Mouse (Mus musculus) olfactory bulb, adult 2 months (tissue): Measurements from ENCODE around the gene Map2k2. TPM values are rescaled to one million over a fixed set of nuclear protein-coding genes. Genes with fewer than 3 reads are reported as not detected.
"Not testable (repeated sequence)": the region's sequence is repeated elsewhere in the genome, so short reads cannot be mapped to it uniquely, and the experiment has no call there.

Experiments
- H3K27ac ChIP-seq: fragments of 200-500 bp; 2 replicates; pipeline ENCODE4 v1.5.1; 2012; ENCODE audit warnings: low read depth, low read length; ENCODE audit not compliant: insufficient read depth
- H3K4me1 ChIP-seq: fragments of 200-500 bp; 2 replicates; pipeline ENCODE4 v1.6.1; 2012; ENCODE audit warnings: low read length; ENCODE audit not compliant: control insufficient read depth, insufficient read depth
- H3K4me3 ChIP-seq: fragments of 200-500 bp; 2 replicates; pipeline ENCODE4 v1.5.1; 2012; ENCODE audit warnings: mild to moderate bottlenecking, low read depth, low read length, moderate library complexity; ENCODE audit not compliant: insufficient read depth
- CTCF ChIP-seq: fragments of 200-500 bp; IDR thresholded peaks from 2 replicates; pipeline ENCODE4 v1.5.1; 2012; ENCODE audit warnings: low read depth, mild to moderate bottlenecking, low read length, moderate library complexity; ENCODE audit not compliant: insufficient read depth
- POLR2A ChIP-seq: fragments of 200-500 bp; IDR thresholded peaks from 2 replicates; pipeline ENCODE4 v1.6.1; 2012; ENCODE audit warnings: mild to moderate bottlenecking, low read depth, low read length, moderate library complexity; ENCODE audit not compliant: insufficient read depth
- WGBS: fragments of 180-500 bp; shearing (Covaris S2); methylation state at CpG from one replicate; pipeline ENCODE4 v1.1.7; 2018; 5-methylcytosine and 5-hydroxymethylcytosine counted together
- polyA plus RNA-seq: library from polyadenylated mRNA; stranded (reverse); fragments of >200 nt; gene quantifications from 2 replicates; pipeline ENCODE4 v1.2.4, GENCODE M21; 2012; ENCODE audit warnings: low replicate concordance; ENCODE audit not compliant: missing spikeins, insufficient read depth, insufficient read length

Map2k2 gene
- polyA plus RNA-seq = not detected in 2 replicates

DNA sequence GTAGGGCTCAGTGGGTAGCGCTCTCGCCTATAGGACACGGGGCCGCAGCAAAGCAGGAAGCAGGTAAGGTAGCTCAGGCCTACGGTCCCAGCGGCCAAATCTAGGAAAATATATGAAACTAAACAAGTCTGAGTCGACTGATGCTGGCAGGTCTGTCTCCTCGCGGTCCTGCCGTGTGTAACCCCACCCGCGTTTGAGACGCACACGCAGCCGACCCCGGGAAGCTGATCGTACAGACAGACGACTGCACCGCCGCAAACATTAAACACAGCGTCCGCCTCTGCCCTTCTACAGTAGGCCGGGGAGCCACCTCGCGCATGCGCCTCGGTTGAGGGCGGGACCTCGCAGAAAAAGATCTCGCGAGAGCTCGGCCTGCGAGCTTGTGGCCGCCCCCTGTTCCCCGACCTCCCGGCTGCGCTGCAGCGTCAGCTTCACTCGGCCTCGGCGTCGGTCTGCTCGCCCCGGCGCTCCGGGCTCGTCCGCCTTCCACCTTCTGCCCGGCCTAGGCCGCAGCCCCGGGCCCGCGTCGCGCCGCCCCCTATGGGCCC is at the start of gene Map2k2:
TSS of gene Map2k2 (plus strand) at position 351 of the 548 bp plus-strand sequence.
- TF ChIP-seq CTCF = no peak
- TF ChIP-seq POLR2A = peak; percentile 98
- H3K4me3 ChIP-seq = peak within 1 kb of the TSS; percentile 98
- peaks cover 36% of the 10 kb centered on the region for H3K4me1 ChIP-seq
- under 1% methylated on average over 56 of the region's 56 CpGs for WGBS
- H3K27ac ChIP-seq = peak within 1 kb of the TSS; percentile 97

DNA sequence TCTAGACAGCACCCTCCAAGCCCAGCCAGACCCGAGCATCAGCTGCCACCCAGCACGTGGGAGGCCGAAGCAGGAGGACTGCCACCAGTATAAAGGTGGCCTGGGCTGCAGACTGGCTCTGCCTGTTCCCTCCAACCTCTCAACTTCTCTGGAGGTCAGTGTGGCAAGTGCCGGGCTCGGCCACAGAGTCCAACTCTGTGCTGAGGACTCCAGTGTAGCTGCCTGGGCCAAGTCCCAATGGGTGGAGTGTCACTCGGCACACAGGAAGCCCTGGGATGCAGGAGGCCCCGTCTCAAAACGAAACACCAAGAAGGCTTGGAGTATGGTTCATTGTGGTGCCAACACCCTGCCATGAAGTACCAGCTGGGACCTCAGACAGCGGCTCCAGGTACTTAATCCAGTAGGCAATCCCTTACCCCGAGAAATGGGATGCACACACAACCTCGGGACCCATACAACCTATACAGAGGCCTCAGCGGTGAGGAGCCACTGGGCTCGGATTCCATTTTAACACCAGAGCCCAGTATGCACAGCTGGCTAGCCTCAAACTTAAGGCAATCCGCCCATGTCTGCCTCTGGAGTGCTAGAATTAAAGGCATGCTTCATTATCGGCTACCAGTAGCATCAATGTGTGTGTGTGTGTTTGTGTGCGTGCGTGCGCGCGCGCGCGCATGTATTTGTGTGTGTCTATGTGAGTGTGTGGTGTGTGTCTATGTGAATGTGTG is 48.1 kb upstream of the Map2k2 start:
- TF ChIP-seq POLR2A = no peak
- TF ChIP-seq CTCF = no peak
- Histone ChIP-seq H3K4me1 (peaks cover 46% of the 10 kb centered on the region), H3K4me3 (no peak overlapping the region), H3K27ac (no peak overlapping the region)
- WGBS = 88% methylated on average over 23 of the region's 23 CpGs

DNA sequence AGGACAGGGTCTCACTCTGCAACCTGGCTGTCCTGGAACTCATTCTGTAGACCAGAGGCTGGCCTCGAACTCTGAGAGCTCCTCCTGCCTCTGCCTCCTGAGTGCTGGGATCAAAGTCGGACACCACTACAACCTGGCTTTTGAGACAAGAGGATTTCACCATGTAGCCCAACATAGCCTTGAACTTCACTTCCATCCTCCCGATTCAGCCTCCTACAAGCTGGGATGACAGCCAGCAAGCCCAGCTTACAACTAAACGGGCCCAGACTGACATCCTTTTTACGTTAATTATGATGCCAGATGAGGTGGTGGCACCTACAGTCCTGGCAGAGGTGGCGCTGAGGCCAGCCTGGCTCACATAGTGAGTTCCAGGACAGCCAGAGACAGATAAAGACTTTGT is 46.8 kb upstream of the Map2k2 start:
- Histone ChIP-seq H3K27ac (no peak overlapping the region), H3K4me3 (peak overlapping the region; percentile 73; the same call in 1 of the 2 replicates), H3K4me1 (peaks cover 46% of the 10 kb centered on the region)
- 78% methylated on average over 6 of the region's 6 CpGs for WGBS
- TF ChIP-seq CTCF (no peak), POLR2A (no peak)

GRCm38 (mm10) chr10:81059603-81060543 is 45.8 kb upstream of the Map2k2 start, which contains the start of gene Sgta:
Gene Sgta, minus strand, starts transcription at chr10:81060181.
- no peak within 1 kb of the TSS; the same call in 1 of the 2 replicates for H3K27ac ChIP-seq
- under 1% methylated on average over 48 of the region's 48 CpGs for WGBS

DNA sequence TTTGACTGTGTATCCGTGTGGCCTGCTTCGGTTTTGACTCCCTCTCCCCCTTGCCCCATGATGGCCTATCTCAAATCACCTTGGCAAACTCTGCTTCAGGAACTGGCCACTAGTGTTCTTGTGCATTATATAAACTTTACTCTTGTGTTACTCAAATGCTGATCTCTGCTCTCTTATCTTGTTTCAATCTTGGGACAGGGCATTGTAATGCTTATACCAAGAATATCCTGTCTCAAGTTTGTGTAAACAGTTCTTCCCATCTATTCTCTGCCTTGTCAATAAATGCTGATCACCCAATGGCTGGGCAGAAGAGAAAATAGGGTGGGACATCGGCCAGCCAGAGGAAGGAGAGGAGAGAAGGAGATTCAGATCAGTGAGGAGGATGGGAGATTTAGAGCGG is 43.0 kb upstream of the Map2k2 start:
- TF ChIP-seq POLR2A (no peak), CTCF (no peak)
- Histone ChIP-seq H3K4me3 (no peak overlapping the region), H3K27ac (no peak overlapping the region), H3K4me1 (peaks cover 13% of the 10 kb centered on the region)
- WGBS = 63% methylated on average over 4 of the region's 4 CpGs

More at GRCm38 (mm10) chr10:81059603-81060543, 45.8 kb upstream of the Map2k2 start, which contains the start of gene Sgta:
- peak within 1 kb of the TSS; percentile 73 for H3K4me3 ChIP-seq
- H3K4me1 ChIP-seq = peaks cover 39% of the 10 kb centered on the region
- TF ChIP-seq POLR2A = peak; percentile 92
- no peak for TF ChIP-seq CTCF

- not testable (repeated sequence) for H3K27ac ChIP-seq, H3K4me1 ChIP-seq, H3K4me3 ChIP-seq
- 82% methylated on average over 8 of the region's 8 CpGs for WGBS
Measured at GRCm38 (mm10) chr10:81064519-81064918, 41.2 kb upstream of the Map2k2 start.

- H3K4me1 ChIP-seq = peaks cover 15% of the 10 kb centered on the region
- 76% methylated on average over 5 of the region's 5 CpGs for WGBS
- no peak overlapping the region for H3K27ac ChIP-seq
- no peak overlapping the region for H3K4me3 ChIP-seq
- TF ChIP-seq CTCF (no peak), POLR2A (no peak)
Measured at GRCm38 (mm10) chr10:81068706-81069105, 37.0 kb upstream of the Map2k2 start.

- peak within 1 kb of the TSS; percentile 76 for H3K4me3 ChIP-seq
- no peak for TF ChIP-seq CTCF
- TF ChIP-seq POLR2A = peak; percentile 93
- whole genome bisulfite sequencing = under 1% methylated on average over 35 of the region's 35 CpGs
- peaks cover 15% of the 10 kb centered on the region for H3K4me1 ChIP-seq
- no peak within 1 kb of the TSS for H3K27ac ChIP-seq
Measured at GRCm38 (mm10) chr10:81069836-81070235, 35.9 kb upstream of the Map2k2 start, which contains the start of gene Thop1. Gene Thop1, plus strand, starts transcription at chr10:81070035.

DNA sequence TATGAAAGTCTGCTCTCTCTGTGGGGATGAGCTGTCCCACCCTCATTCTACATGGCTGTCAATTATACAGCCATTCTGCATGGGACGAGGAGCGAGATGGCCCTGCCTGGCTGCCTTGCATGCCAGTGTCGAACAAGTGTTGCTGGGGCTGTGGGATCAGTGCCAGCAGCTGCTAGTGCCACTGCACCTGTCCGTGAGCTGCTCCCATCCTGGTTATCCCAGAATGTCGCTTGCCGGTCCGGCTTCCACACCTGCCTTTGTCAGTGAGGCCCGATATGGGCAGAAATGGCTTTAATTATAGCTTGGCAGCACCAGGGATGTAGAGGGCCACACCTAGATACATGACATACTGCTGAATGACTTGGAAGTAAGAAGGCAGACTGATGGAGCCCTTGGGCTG is 33.4 kb upstream of the Map2k2 start:
- Histone ChIP-seq H3K27ac (no peak overlapping the region), H3K4me1 (peaks cover 15% of the 10 kb centered on the region), H3K4me3 (no peak overlapping the region)
- 90% methylated on average over 8 of the region's 8 CpGs for WGBS
- TF ChIP-seq CTCF (no peak), POLR2A (no peak)
